Mouse (Mus musculus) embryonic facial prominence, embryonic 11.5 days (tissue): ENCODE data around the gene Olfr272. TPM values are rescaled to one million over a fixed set of nuclear protein-coding genes. Genes with fewer than 3 reads are reported as not detected.

Experiments
- ATAC-seq: fragments of 200-750 bp; cut with Nextera tagmentation; replicated peaks from 2 replicates; pipeline ENCODE4 v1.8.0; 2017; ENCODE audit warnings: low read depth; ENCODE audit not compliant: insufficient number of reproducible peaks, low FRiP score, low TSS enrichment
- DNase-seq: peaks from one replicate; pipeline ENCODE4 v3.0.0-alpha.2; 2015; ENCODE audit warnings: low spot score
- H3K27ac ChIP-seq: fragments of 300-500 bp; sonication (generic); replicated peaks from 2 replicates; pipeline ENCODE4 v1.5.1; 2014; ENCODE audit warnings: mild to moderate bottlenecking, low read depth, low read length, control low read depth
- H3K27me3 ChIP-seq: fragments of 300-500 bp; sonication (generic); 2 replicates; pipeline ENCODE4 v1.6.1; 2014; ENCODE audit warnings: mild to moderate bottlenecking, low read length, moderate library complexity, mixed read lengths; ENCODE audit not compliant: control insufficient read depth, insufficient read depth
- H3K36me3 ChIP-seq: fragments of 300-500 bp; sonication (generic); replicated peaks from 2 replicates; pipeline ENCODE4 v1.6.1; 2014; ENCODE audit warnings: low read depth, mild to moderate bottlenecking, low read length, moderate library complexity, mixed read lengths; ENCODE audit not compliant: control insufficient read depth, insufficient read depth
- H3K4me1 ChIP-seq: fragments of 300-500 bp; sonication (generic); 2 replicates; pipeline ENCODE4 v1.6.1; 2014; ENCODE audit warnings: low read length, mixed read lengths; ENCODE audit not compliant: control insufficient read depth, insufficient read depth
- H3K4me2 ChIP-seq: fragments of 300-500 bp; sonication (generic); 2 replicates; pipeline ENCODE4 v1.6.1; 2014; ENCODE audit warnings: low read depth, mild to moderate bottlenecking, control low read depth, low read length, moderate library complexity
- H3K4me3 ChIP-seq: fragments of 300-500 bp; sonication (generic); 2 replicates; pipeline ENCODE4 v1.5.1; 2014; ENCODE audit warnings: low read depth, low read length, control low read depth
- H3K9ac ChIP-seq: fragments of 300-500 bp; sonication (generic); replicated peaks from 2 replicates; pipeline ENCODE4 v1.6.1; 2014; ENCODE audit warnings: mild to moderate bottlenecking, control low read depth, low read length
- H3K9me3 ChIP-seq: fragments of 300-500 bp; sonication (generic); replicated peaks from 2 replicates; pipeline ENCODE4 v1.6.1; 2016; ENCODE audit warnings: mild to moderate bottlenecking, low read length, inconsistent platforms, mixed read lengths; ENCODE audit not compliant: control insufficient read depth
- WGBS: fragments of 180-500 bp; shearing (Covaris S2); extraction: QIAGEN DNeasy Blood & Tissue Kit; methylation state at CpG from one replicate; pipeline ENCODE4 v1.1.7; 2014; 5-methylcytosine and 5-hydroxymethylcytosine counted together
- polyA plus RNA-seq: library from polyadenylated mRNA; unstranded; fragments of >200 nt; fragmentation: Nextera tagmentation; extraction: Ambion mirVana; gene quantifications from 2 replicates; pipeline ENCODE4 v1.2.1, GENCODE M21; 2014

The Olfr272 gene
- polyA plus RNA-seq, result not detected in 2 replicates

GRCm38 (mm10) chr4:52919078-52919477, at the start of gene Olfr272:
Gene Olfr272 (minus strand): TSS chr4:52919178.
- 88% methylated on average over 2 of the region's 2 CpGs for WGBS
- Histone ChIP-seq H3K27me3 (no peaks in the 10 kb centered on the region), H3K36me3 (no peaks in the 10 kb centered on the region), H3K9ac (no peak within 1 kb of the TSS), H3K4me1 (no peaks in the 10 kb centered on the region), H3K4me2 (no peak within 1 kb of the TSS), H3K9me3 (no peaks in the 10 kb centered on the region), H3K27ac (no peak within 1 kb of the TSS), H3K4me3 (no peak within 1 kb of the TSS)
- DNase-seq, result no peak
- no peak for ATAC-seq

- H3K9ac ChIP-seq, result no peak within 1 kb of the TSS
- H3K36me3 ChIP-seq, result no peaks in the 10 kb centered on the region
- ATAC-seq, result no peak
- H3K9me3 ChIP-seq, result no peaks in the 10 kb centered on the region
- no peak within 1 kb of the TSS for H3K4me3 ChIP-seq
- H3K4me2 ChIP-seq, result no peak within 1 kb of the TSS
- DNase-seq, result no peak
- H3K4me1 ChIP-seq, result no peaks in the 10 kb centered on the region
- no peak within 1 kb of the TSS for H3K27ac ChIP-seq
- no peaks in the 10 kb centered on the region for H3K27me3 ChIP-seq
These were observed 45.3 kb upstream of the Olfr272 start, which contains the start of gene Olfr270 for GRCm38 (mm10) chr4:52964247-52964646. Gene Olfr270 (plus strand): TSS chr4:52964547.

- Histone ChIP-seq H3K27ac (no peak overlapping the region), H3K9ac (no peak overlapping the region), H3K9me3 (no peaks in the 10 kb centered on the region), H3K4me3 (no peak overlapping the region), H3K4me2 (no peak overlapping the region), H3K4me1 (no peaks in the 10 kb centered on the region), H3K36me3 (no peaks in the 10 kb centered on the region), H3K27me3 (no peaks in the 10 kb centered on the region)
- 47% methylated on average over 4 of the region's 4 CpGs for WGBS
- DNase-seq (peak; percentile 49), ATAC-seq (no peak)
These were observed 39.7 kb upstream of the Olfr272 start for GRCm38 (mm10) chr4:52958693-52959092.

- Histone ChIP-seq H3K4me2 (no peak overlapping the region), H3K4me3 (no peak overlapping the region), H3K36me3 (no peaks in the 10 kb centered on the region), H3K27ac (no peak overlapping the region), H3K4me1 (no peaks in the 10 kb centered on the region), H3K27me3 (no peaks in the 10 kb centered on the region), H3K9me3 (no peaks in the 10 kb centered on the region), H3K9ac (no peak overlapping the region)
- WGBS, result 78% methylated on average over 2 of the region's 2 CpGs
- DNase-seq, result no peak
- ATAC-seq, result no peak
These were observed 30.0 kb upstream of the Olfr272 start for GRCm38 (mm10) chr4:52949005-52949404.

GRCm38 (mm10) chr4:52946665-52947064, 27.7 kb upstream of the Olfr272 start:
- Histone ChIP-seq H3K36me3 (no peaks in the 10 kb centered on the region), H3K9ac (no peak overlapping the region), H3K4me2 (no peak overlapping the region), H3K27me3 (no peaks in the 10 kb centered on the region), H3K4me3 (no peak overlapping the region), H3K4me1 (no peaks in the 10 kb centered on the region), H3K9me3 (no peaks in the 10 kb centered on the region), H3K27ac (no peak overlapping the region)
- no peak for DNase-seq
- ATAC-seq, result no peak

- Histone ChIP-seq H3K4me3 (no peak overlapping the region), H3K27me3 (no peaks in the 10 kb centered on the region), H3K9ac (no peak overlapping the region), H3K36me3 (no peaks in the 10 kb centered on the region), H3K27ac (no peak overlapping the region), H3K9me3 (no peaks in the 10 kb centered on the region), H3K4me1 (no peaks in the 10 kb centered on the region), H3K4me2 (no peak overlapping the region)
- DNase-seq, result no peak
- 91% methylated on average over 4 of the region's 4 CpGs for WGBS
- ATAC-seq, result no peak
These were observed 11.5 kb upstream of the Olfr272 start for GRCm38 (mm10) chr4:52930480-52930879.

- no peak for DNase-seq
- 85% methylated on average over 2 of the region's 2 CpGs for WGBS
- Histone ChIP-seq H3K4me1 (no peaks in the 10 kb centered on the region), H3K27me3 (no peaks in the 10 kb centered on the region), H3K4me2 (no peak overlapping the region), H3K9ac (no peak overlapping the region), H3K36me3 (no peaks in the 10 kb centered on the region), H3K9me3 (no peaks in the 10 kb centered on the region), H3K27ac (no peak overlapping the region), H3K4me3 (no peak overlapping the region)
- ATAC-seq, result no peak
These were observed 1.7 kb downstream of the Olfr272 start for GRCm38 (mm10) chr4:52917311-52917688.

DNA sequence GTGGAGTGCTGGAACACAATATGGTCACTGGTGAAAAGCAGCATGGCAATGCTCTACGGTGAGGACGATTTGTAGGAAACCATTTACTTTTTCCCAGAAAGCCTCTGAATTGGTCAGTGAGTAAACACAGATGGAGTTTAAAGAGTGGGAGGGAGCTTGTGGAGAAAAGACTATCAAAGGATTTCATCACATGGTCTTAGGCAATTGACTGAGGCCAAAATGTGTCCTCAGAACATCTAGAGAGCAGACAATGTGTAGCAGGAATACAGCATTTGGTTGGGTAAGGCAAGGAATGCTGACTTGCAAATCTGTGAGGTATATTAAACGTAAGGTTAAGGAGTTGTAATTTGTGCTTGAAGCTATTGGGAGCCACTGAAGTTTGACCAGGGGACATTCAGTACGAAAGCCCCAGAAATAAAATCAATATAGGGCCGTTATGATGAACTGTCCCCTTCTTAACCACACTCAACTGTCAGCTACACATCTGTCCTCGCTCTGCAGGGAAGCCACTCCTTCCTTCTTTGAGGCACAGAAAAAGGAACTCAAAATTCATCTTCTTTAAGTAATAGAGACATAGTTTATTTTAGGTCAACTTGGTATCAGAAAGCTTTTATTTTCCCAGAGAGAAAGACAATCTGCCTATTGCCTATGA, 2.2 kb downstream of the Olfr272 start:
- ATAC-seq (no peak), DNase-seq (no peak)
- H3K4me1 ChIP-seq, result no peaks in the 10 kb centered on the region
- no peak overlapping the region for H3K4me3 ChIP-seq
- no peak overlapping the region for H3K27ac ChIP-seq
- 87% methylated on average over 6 of the region's 6 CpGs for WGBS
- no peaks in the 10 kb centered on the region for H3K9me3 ChIP-seq
- H3K27me3 ChIP-seq, result no peaks in the 10 kb centered on the region
- H3K9ac ChIP-seq, result no peak overlapping the region
- no peaks in the 10 kb centered on the region for H3K36me3 ChIP-seq
- H3K4me2 ChIP-seq, result no peak overlapping the region
